Mouse (Mus musculus): Measurements from ENCODE around the gene Vmn2r84. TPM values are rescaled to one million over a fixed set of nuclear protein-coding genes. Genes with fewer than 3 reads are reported as not detected.
"Not testable (repeated sequence)": the region's sequence is repeated elsewhere in the genome, so short reads cannot be mapped to it uniquely, and the experiment has no call there.

The Vmn2r84 gene
- not detected in 2 replicates for polyA plus RNA-seq (2012; rRNA removed)

GRCm38 (mm10) chr10:130394232-130394631 lies at the start of gene Vmn2r84:
Gene Vmn2r84, minus strand, starts transcription at chr10:130394332.
- TF ChIP-seq CTCF (IDR thresholded peaks at IDR 0.05; ENCODE audit: control insufficient read depth, insufficient read depth, insufficient replicate concordance, low read depth, low read length) (no peak), POLR2A (IDR thresholded peaks at IDR 0.05; ENCODE audit: control insufficient read depth, low read depth, low read length) (no peak)
- Histone ChIP-seq H3K4me3 (ENCODE audit: control insufficient read depth, low read depth, low read length) (no peak within 1 kb of the TSS), H3K4me1 (ENCODE audit: control insufficient read depth, insufficient read depth, low read length) (no peaks in the 10 kb centered on the region), H3K27ac (ENCODE audit: control insufficient read depth, insufficient read depth, low read depth, low read length) (no peak within 1 kb of the TSS), H3K27me3 (ENCODE audit: control insufficient read depth, insufficient read depth, low read length) (no peaks in the 10 kb centered on the region), H3K36me3 (ENCODE audit: control insufficient read depth, insufficient read depth, low read length) (no peaks in the 10 kb centered on the region)

GRCm38 (mm10) chr10:130434185-130434898 lies 40.2 kb upstream of the Vmn2r84 start:
- H3K36me3 ChIP-seq (ENCODE audit: control insufficient read depth, insufficient read depth, low read length); H3K27me3 ChIP-seq (ENCODE audit: control insufficient read depth, insufficient read depth, low read length); H3K4me1 ChIP-seq (ENCODE audit: control insufficient read depth, insufficient read depth, low read length); H3K4me3 ChIP-seq (ENCODE audit: control insufficient read depth, low read depth, low read length); H3K27ac ChIP-seq (ENCODE audit: control insufficient read depth, insufficient read depth, low read depth, low read length): not testable (repeated sequence)

- not testable (repeated sequence) for H3K4me1 ChIP-seq (ENCODE audit: control insufficient read depth, insufficient read depth, low read length); H3K36me3 ChIP-seq (ENCODE audit: control insufficient read depth, insufficient read depth, low read length); H3K27ac ChIP-seq (ENCODE audit: control insufficient read depth, insufficient read depth, low read depth, low read length); H3K27me3 ChIP-seq (ENCODE audit: control insufficient read depth, insufficient read depth, low read length); H3K4me3 ChIP-seq (ENCODE audit: control insufficient read depth, low read depth, low read length)
Observed at GRCm38 (mm10) chr10:130429603-130430002, 35.5 kb upstream of the Vmn2r84 start, which contains the start of gene Vmn2r85. Gene Vmn2r85, minus strand, starts transcription at chr10:130429703.

GRCm38 (mm10) chr10:130422368-130422767 lies 28.2 kb upstream of the Vmn2r84 start:
- H3K4me1 ChIP-seq (ENCODE audit: control insufficient read depth, insufficient read depth, low read length), result not testable (repeated sequence)

GRCm38 (mm10) chr10:130420401-130420800 lies 26.3 kb upstream of the Vmn2r84 start:
- Histone ChIP-seq H3K36me3 (ENCODE audit: control insufficient read depth, insufficient read depth, low read length) (no peaks in the 10 kb centered on the region), H3K27ac (ENCODE audit: control insufficient read depth, insufficient read depth, low read depth, low read length) (no peak overlapping the region), H3K27me3 (ENCODE audit: control insufficient read depth, insufficient read depth, low read length) (no peaks in the 10 kb centered on the region), H3K4me1 (ENCODE audit: control insufficient read depth, insufficient read depth, low read length) (no peaks in the 10 kb centered on the region), H3K4me3 (ENCODE audit: control insufficient read depth, low read depth, low read length) (no peak overlapping the region)
- TF ChIP-seq POLR2A (IDR thresholded peaks at IDR 0.05; ENCODE audit: control insufficient read depth, low read depth, low read length), result no peak

More at GRCm38 (mm10) chr10:130422368-130422767, 28.2 kb upstream of the Vmn2r84 start:
- not testable (repeated sequence) for H3K27me3 ChIP-seq (ENCODE audit: control insufficient read depth, insufficient read depth, low read length); H3K36me3 ChIP-seq (ENCODE audit: control insufficient read depth, insufficient read depth, low read length); H3K27ac ChIP-seq (ENCODE audit: control insufficient read depth, insufficient read depth, low read depth, low read length); H3K4me3 ChIP-seq (ENCODE audit: control insufficient read depth, low read depth, low read length)

GRCm38 (mm10) chr10:130419954-130420353 lies 25.8 kb upstream of the Vmn2r84 start:
- not testable (repeated sequence) for H3K27ac ChIP-seq (ENCODE audit: control insufficient read depth, insufficient read depth, low read depth, low read length); H3K4me3 ChIP-seq (ENCODE audit: control insufficient read depth, low read depth, low read length); H3K36me3 ChIP-seq (ENCODE audit: control insufficient read depth, insufficient read depth, low read length); H3K27me3 ChIP-seq (ENCODE audit: control insufficient read depth, insufficient read depth, low read length); H3K4me1 ChIP-seq (ENCODE audit: control insufficient read depth, insufficient read depth, low read length)

- H3K36me3 ChIP-seq (ENCODE audit: control insufficient read depth, insufficient read depth, low read length); H3K27ac ChIP-seq (ENCODE audit: control insufficient read depth, insufficient read depth, low read depth, low read length); H3K4me3 ChIP-seq (ENCODE audit: control insufficient read depth, low read depth, low read length); H3K4me1 ChIP-seq (ENCODE audit: control insufficient read depth, insufficient read depth, low read length); H3K27me3 ChIP-seq (ENCODE audit: control insufficient read depth, insufficient read depth, low read length): not testable (repeated sequence)
Observed at GRCm38 (mm10) chr10:130416352-130416751, 22.2 kb upstream of the Vmn2r84 start.

- not testable (repeated sequence) for H3K4me3 ChIP-seq (ENCODE audit: control insufficient read depth, low read depth, low read length); H3K27me3 ChIP-seq (ENCODE audit: control insufficient read depth, insufficient read depth, low read length); H3K27ac ChIP-seq (ENCODE audit: control insufficient read depth, insufficient read depth, low read depth, low read length); H3K36me3 ChIP-seq (ENCODE audit: control insufficient read depth, insufficient read depth, low read length); H3K4me1 ChIP-seq (ENCODE audit: control insufficient read depth, insufficient read depth, low read length)
Observed at GRCm38 (mm10) chr10:130412167-130412698, 18.1 kb upstream of the Vmn2r84 start.

All from testis, adult 2 months (tissue).